Mouse (Mus musculus) hindbrain, embryonic 10.5 days (tissue): ENCODE measurements around the gene Myo15b. TPM values are rescaled to one million over a fixed set of nuclear protein-coding genes. Genes with fewer than 3 reads are reported as not detected.

Experiments used
- DNase-seq: peaks from one replicate; pipeline ENCODE4 v3.0.0-alpha.2; 2017; ENCODE audit warnings: low spot score
- H3K27ac ChIP-seq: fragments of 300-500 bp; sonication (generic); 2 replicates; pipeline ENCODE4 v1.5.1; 2016; ENCODE audit warnings: mild to moderate bottlenecking, moderate library complexity
- H3K27me3 ChIP-seq: fragments of 300-500 bp; sonication (generic); 2 replicates; pipeline ENCODE4 v1.6.1; 2016; ENCODE audit warnings: mild to moderate bottlenecking; ENCODE audit not compliant: poor library complexity, insufficient read depth, severe bottlenecking
- H3K36me3 ChIP-seq: fragments of 300-500 bp; sonication (generic); 2 replicates; pipeline ENCODE4 v1.6.1; 2016; ENCODE audit warnings: mild to moderate bottlenecking, moderate library complexity
- H3K4me1 ChIP-seq: fragments of 300-500 bp; sonication (generic); replicated peaks from 2 replicates; pipeline ENCODE4 v1.6.1; 2016; ENCODE audit warnings: mild to moderate bottlenecking
- H3K4me3 ChIP-seq: fragments of 300-500 bp; sonication (generic); 2 replicates; pipeline ENCODE4 v1.5.1; 2016; ENCODE audit warnings: mild to moderate bottlenecking, moderate library complexity
- H3K9me3 ChIP-seq: fragments of 300-500 bp; sonication (generic); 2 replicates; pipeline ENCODE4 v1.6.1; 2016; ENCODE audit warnings: mild to moderate bottlenecking, moderate library complexity
- whole genome bisulfite sequencing: fragments of 180-500 bp; shearing (Covaris S2); methylation state at CpG from one replicate; pipeline ENCODE4 v1.1.7; 2016; 5-methylcytosine and 5-hydroxymethylcytosine counted together
- polyA plus RNA-seq: library from polyadenylated mRNA; unstranded; fragments of >200 nt; fragmentation: Nextera tagmentation; extraction: Ambion mirVana; gene quantifications from 2 replicates; pipeline ENCODE4 v1.2.1, GENCODE M21; 2016

Myo15b gene
- polyA plus RNA-seq, 1 experiment from 2014 or later, result 0.21 TPM

DNA sequence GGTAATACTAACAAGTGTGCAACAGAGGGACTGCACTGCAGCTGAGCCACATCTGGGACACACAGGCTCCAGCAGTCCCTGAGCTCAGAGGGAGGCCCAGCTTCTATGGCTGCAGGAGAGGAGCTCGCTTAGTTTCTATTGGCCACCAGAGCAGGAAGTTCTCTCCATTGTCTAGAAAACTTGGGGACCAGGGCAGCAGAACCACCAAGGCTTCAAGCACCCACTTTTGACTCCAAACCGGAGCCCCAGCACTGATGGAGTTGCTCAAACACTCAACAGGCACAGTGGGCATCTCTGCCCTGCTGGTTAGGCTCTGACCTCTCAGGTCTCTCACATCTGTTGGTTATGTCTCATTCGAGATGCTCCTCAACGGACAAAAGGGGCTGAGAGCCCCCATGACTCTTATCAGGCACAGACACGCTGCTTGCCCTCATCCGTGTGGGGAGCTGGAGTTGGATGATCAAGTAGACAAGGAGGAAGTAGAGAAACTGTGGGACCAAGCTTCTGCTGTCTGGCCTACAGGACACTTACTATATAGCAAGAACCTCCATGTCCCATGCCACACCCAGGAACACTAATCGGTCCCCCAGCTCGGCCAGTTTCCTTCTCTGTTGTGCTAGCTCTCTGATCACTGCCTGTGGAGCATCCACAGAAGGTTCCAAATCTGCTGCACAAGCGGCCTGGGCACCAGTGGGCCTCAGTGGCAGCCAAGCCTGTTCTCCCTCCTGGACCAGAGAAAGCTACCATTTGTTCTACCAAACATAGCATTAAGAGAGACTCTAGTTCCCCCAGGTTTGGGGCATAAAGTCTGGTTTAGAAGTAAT lies 43.3 kb downstream of the Myo15b start:
- no peak for DNase-seq
- H3K27me3 ChIP-seq, result 0 out of 2 replicates have a peak, but pooled peaks cover 6% of the 10 kb centered on the region
- no peak overlapping the region for H3K4me3 ChIP-seq
- peaks cover 35% of the 10 kb centered on the region for H3K36me3 ChIP-seq
- no peaks in the 10 kb centered on the region for H3K9me3 ChIP-seq
- H3K27ac ChIP-seq, result peak overlapping the region; percentile 74
- 82% methylated on average over 9 of the region's 9 CpGs for WGBS
- H3K4me1 ChIP-seq, result peaks cover 79% of the 10 kb centered on the region

- Histone ChIP-seq H3K9me3 (no peaks in the 10 kb centered on the region), H3K36me3 (peaks cover 29% of the 10 kb centered on the region), H3K27ac (peak overlapping the region; percentile 54), H3K4me3 (no peak overlapping the region), H3K27me3 (0 out of 2 replicates have a peak, but pooled peaks cover 6% of the 10 kb centered on the region), H3K4me1 (peaks cover 84% of the 10 kb centered on the region)
- DNase-seq, result no peak
- WGBS, result 82% methylated on average over 5 of the region's 5 CpGs
Observed at GRCm38 (mm10) chr11:115902177-115902576, 44.0 kb downstream of the Myo15b start.

GRCm38 (mm10) chr11:115902831-115903230 lies 44.6 kb downstream of the Myo15b start:
- peak overlapping the region; percentile 54 for H3K27ac ChIP-seq

DNA sequence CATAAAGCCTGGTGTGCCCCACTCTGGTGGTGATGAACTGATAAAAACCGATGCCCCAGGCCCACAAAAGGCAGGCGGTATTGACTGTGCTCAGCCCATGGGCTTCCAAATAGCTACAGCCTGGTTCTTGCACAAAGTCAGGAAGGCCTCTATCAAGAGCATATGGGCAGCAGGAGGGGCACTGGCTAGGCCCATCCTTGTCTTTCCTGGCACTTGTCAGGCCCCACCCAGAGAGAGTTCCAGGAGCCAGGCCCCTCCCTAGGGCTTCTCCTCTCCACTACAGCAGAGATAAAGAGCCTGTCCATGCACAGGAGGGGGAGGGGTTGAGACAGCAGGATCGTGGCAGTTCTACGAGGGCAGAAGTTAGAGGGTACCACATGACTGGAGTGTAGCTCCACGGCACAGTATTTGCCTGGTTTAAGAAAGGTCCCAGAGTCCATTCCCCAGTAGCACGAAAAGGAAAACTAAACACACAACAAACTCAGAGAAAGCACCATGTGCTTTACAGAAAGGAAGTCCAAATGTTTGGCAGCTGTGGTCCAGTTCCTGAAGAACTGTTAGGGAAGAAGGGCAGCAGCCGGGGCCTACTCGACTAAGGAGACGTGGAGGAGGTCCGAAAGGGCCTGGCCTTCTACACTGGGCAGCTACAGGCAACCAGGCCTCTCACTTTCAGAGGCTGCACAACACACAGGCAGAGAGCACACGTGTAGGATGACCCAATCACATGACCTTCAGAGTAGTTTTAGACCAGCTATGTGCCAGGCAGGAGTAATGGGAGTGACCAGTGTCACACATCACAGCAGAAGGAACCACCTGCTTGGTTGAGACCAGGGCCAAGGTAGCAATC lies 45.4 kb downstream of the Myo15b start:
- Histone ChIP-seq H3K9me3 (no peaks in the 10 kb centered on the region), H3K27ac (peak overlapping the region; percentile 54), H3K36me3 (peaks cover 30% of the 10 kb centered on the region), H3K4me1 (peaks cover 80% of the 10 kb centered on the region), H3K4me3 (no peak overlapping the region), H3K27me3 (0 out of 2 replicates have a peak, but pooled peaks cover 6% of the 10 kb centered on the region)
- WGBS, result 76% methylated on average over 11 of the region's 11 CpGs
- no peak for DNase-seq

More at GRCm38 (mm10) chr11:115902831-115903230, 44.6 kb downstream of the Myo15b start:
- H3K36me3 ChIP-seq, result peaks cover 23% of the 10 kb centered on the region
- H3K9me3 ChIP-seq, result no peaks in the 10 kb centered on the region
- DNase-seq, result no peak
- H3K4me1 ChIP-seq, result peaks cover 84% of the 10 kb centered on the region
- H3K4me3 ChIP-seq, result no peak overlapping the region
- 85% methylated on average over 1 of the region's 1 CpGs for WGBS
- 0 out of 2 replicates have a peak, but pooled peaks cover 6% of the 10 kb centered on the region for H3K27me3 ChIP-seq

DNA sequence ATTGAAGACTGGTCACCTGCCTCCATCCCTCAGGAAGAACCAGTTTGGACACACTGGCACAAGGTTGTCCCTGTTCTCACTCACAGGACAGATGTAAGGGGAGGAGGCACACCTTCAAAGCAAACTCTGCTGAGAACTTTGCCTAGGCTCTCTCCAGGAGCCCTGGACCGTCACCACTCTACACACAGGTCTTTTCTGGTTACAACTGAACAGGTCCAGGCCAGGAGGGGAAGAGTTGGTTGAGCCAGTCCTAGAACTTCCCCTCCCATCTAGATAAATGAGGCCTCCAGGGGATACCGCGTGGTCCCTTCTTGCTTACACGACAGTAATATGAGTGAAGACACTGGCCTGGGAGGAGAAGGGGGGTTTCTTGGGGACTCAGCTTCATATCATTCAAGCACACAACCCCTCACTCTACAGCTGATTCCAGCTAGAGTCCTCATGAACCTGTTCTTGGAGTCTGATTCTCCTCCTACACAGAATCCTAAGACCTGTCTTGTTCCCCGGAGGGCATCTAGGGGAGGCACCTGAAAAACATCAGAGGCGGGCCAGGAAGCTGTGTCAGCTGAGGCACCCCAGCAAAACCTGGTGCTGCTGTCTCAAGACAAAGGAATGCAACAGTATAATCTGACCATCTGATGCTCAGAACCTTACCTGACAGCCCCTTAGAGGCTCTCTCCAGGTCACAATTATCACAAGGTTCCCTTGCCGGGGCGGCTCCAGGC lies 46.2 kb downstream of the Myo15b start:
- Histone ChIP-seq H3K4me1 (peaks cover 72% of the 10 kb centered on the region), H3K36me3 (peaks cover 36% of the 10 kb centered on the region), H3K27ac (peak overlapping the region; percentile 80), H3K27me3 (0 out of 2 replicates have a peak, but pooled peaks cover 6% of the 10 kb centered on the region), H3K4me3 (no peak overlapping the region), H3K9me3 (no peaks in the 10 kb centered on the region)
- DNase-seq, result no peak
- 71% methylated on average over 8 of the region's 8 CpGs for WGBS

DNA sequence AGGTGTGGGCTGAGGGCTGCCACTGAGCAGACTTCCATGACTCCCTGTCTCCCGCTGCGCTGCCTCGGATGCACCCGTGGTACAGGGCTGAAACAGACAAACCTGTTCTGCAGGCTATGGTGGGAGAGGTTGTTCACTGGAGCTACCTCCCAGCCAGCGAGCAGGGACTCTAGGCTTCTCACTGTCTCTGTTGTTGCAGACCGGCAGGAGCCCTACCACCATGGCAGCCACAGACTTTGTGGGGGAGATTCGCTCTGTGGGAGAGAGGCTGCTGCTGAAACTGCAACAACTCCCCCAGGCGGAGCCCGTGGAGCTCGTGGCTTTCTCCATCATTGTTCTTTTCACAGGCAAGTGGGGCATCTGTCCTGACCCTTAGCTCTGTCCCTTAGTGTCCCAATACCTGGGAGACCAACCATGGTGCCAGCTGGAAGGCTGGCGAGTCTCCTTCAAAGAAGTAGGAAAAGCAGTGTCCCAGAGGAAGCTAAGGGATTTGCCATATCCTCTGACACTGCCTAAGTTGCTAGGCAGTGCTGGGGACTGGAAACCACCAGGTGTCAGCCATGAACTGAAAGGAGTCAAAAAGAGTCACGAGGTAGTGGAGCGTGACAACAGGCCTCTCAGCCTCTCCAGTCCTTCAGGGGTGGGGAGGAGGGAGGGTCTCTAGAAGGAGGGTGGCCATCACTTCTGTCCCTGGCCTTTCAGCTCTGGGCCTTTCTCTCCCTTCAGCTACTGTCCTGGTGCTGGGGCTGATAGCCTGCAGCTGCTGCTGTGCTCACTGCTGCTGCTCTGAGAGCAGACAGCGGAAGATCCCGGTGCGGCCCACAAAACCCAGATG lies 47.0 kb downstream of the Myo15b start:
- Histone ChIP-seq H3K4me1 (peaks cover 64% of the 10 kb centered on the region), H3K27me3 (0 out of 2 replicates have a peak, but pooled peaks cover 6% of the 10 kb centered on the region), H3K27ac (peak overlapping the region; percentile 80), H3K36me3 (peaks cover 40% of the 10 kb centered on the region), H3K9me3 (no peaks in the 10 kb centered on the region), H3K4me3 (no peak overlapping the region)
- peak; percentile 26 for DNase-seq
- 42% methylated on average over 16 of the region's 16 CpGs for WGBS

DNA sequence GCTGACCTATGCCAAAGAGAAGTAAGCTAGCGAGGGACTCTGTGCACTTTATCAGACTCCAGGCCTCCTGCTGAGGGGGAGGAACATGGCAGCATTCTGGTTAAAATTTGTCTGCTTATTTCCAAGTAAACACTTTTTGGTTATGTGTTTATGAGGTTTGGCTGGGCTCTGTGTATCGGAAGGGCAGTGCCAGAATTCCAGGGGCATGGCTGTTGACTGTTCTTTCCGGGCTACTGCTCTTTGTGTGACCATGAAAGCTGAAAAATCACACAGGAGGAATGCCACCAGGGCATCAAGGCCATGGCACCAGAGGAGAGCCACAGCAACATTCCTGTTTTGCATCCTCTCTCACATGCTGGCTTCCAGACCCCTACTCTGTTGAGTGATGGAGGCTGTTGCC lies 47.9 kb downstream of the Myo15b start:
- H3K4me1 ChIP-seq, result peaks cover 55% of the 10 kb centered on the region
- H3K27ac ChIP-seq, result peak overlapping the region; percentile 80
- no peak overlapping the region for H3K4me3 ChIP-seq
- no peak for DNase-seq
- 62% methylated on average over 3 of the region's 3 CpGs for WGBS
- H3K27me3 ChIP-seq, result no peaks in the 10 kb centered on the region
- peaks cover 47% of the 10 kb centered on the region for H3K36me3 ChIP-seq
- H3K9me3 ChIP-seq, result no peaks in the 10 kb centered on the region

- 93% methylated on average over 5 of the region's 5 CpGs for WGBS
Observed at GRCm38 (mm10) chr11:115906521-115906920, 48.3 kb downstream of the Myo15b start.

GRCm38 (mm10) chr11:115911134-115911561 lies 52.9 kb downstream of the Myo15b start:
- Histone ChIP-seq H3K4me3 (no peak overlapping the region), H3K27ac (no peak overlapping the region), H3K9me3 (no peaks in the 10 kb centered on the region), H3K27me3 (no peaks in the 10 kb centered on the region), H3K36me3 (peaks cover 74% of the 10 kb centered on the region), H3K4me1 (peaks cover 9% of the 10 kb centered on the region; the same call in 1 of the 2 replicates)
- no peak for DNase-seq
- 95% methylated on average over 5 of the region's 5 CpGs for WGBS

More at GRCm38 (mm10) chr11:115906521-115906920, 48.3 kb downstream of the Myo15b start:
- H3K9me3 ChIP-seq, result no peaks in the 10 kb centered on the region
- H3K36me3 ChIP-seq, result peaks cover 47% of the 10 kb centered on the region
- H3K27ac ChIP-seq, result peak overlapping the region; percentile 26; the same call in 1 of the 2 replicates
- H3K27me3 ChIP-seq, result no peaks in the 10 kb centered on the region
- peaks cover 51% of the 10 kb centered on the region for H3K4me1 ChIP-seq
- no peak for DNase-seq
- H3K4me3 ChIP-seq, result no peak overlapping the region

GRCm38 (mm10) chr11:115911632-115912376 lies 53.6 kb downstream of the Myo15b start, which contains the start of gene Smim6:
Gene Smim6, plus strand, starts transcription at chr11:115912017.
- Histone ChIP-seq H3K27me3 (no peaks in the 10 kb centered on the region), H3K4me1 (0 out of 2 replicates have a peak, but pooled peaks cover 3% of the 10 kb centered on the region), H3K36me3 (peaks cover 78% of the 10 kb centered on the region), H3K9me3 (no peaks in the 10 kb centered on the region), H3K27ac (no peak within 1 kb of the TSS), H3K4me3 (no peak within 1 kb of the TSS)
- WGBS, result 87% methylated on average over 11 of the region's 11 CpGs
- no peak for DNase-seq

GRCm38 (mm10) chr11:115916579-115916978 lies 58.4 kb downstream of the Myo15b start:
- H3K27me3 ChIP-seq, result no peaks in the 10 kb centered on the region
- H3K27ac ChIP-seq, result no peak overlapping the region
- H3K4me1 ChIP-seq, result no peaks in the 10 kb centered on the region
- WGBS, result 91% methylated on average over 4 of the region's 4 CpGs
- peaks cover 72% of the 10 kb centered on the region for H3K36me3 ChIP-seq
- DNase-seq, result no peak
- H3K9me3 ChIP-seq, result no peaks in the 10 kb centered on the region
- no peak overlapping the region for H3K4me3 ChIP-seq
